Mouse (Mus musculus) myocyte (in vitro differentiated cells): ENCODE measurements around the gene Plcb2. TPM values are rescaled to one million over a fixed set of nuclear protein-coding genes. Genes with fewer than 3 reads are reported as not detected.

Experiments used
- H3K27me3 ChIP-seq: one replicate; pipeline ENCODE4 v1.6.1; 2011; ENCODE audit not compliant: control insufficient read depth, insufficient read depth, insufficient read length
- H3K36me3 ChIP-seq: one replicate; pipeline ENCODE4 v1.6.1; 2011; ENCODE audit not compliant: control insufficient read depth, insufficient read depth
- H3K4me2 ChIP-seq: one replicate; pipeline ENCODE4 v1.6.1; 2011; ENCODE audit warnings: low read depth, control low read depth
- H3K4me3 ChIP-seq: one replicate; pipeline ENCODE4 v1.5.1; 2011; ENCODE audit warnings: mild to moderate bottlenecking, control low read depth, moderate library complexity
- H3K79me2 ChIP-seq: one replicate; pipeline ENCODE4 v1.6.1; 2011; ENCODE audit not compliant: control insufficient read depth, insufficient read depth
- H3ac ChIP-seq: one replicate; pipeline ENCODE4 v1.6.1; 2011; ENCODE audit not compliant: control insufficient read depth, insufficient read length
- CEBPB ChIP-seq: IDR thresholded peaks from 2 replicates; pipeline ENCODE4 v1.6.1; 2011; ENCODE audit warnings: mild to moderate bottlenecking, moderate library complexity; ENCODE audit not compliant: poor library complexity, insufficient read depth, severe bottlenecking
- E2F4 ChIP-seq: IDR thresholded peaks from one replicate; pipeline ENCODE4 v1.6.1; 2011; ENCODE audit warnings: mild to moderate bottlenecking, control low read depth, moderate library complexity; ENCODE audit not compliant: insufficient read depth
- MAX ChIP-seq: IDR thresholded peaks from one replicate; pipeline ENCODE4 v1.6.1; 2011; ENCODE audit warnings: low read depth, mild to moderate bottlenecking, control low read depth
- MYOD1 ChIP-seq, 3 experiments: IDR thresholded peaks; one replicate each; pipeline ENCODE4 v1.6.1; 2011; ENCODE audit warnings: control low read depth in 2 of 3, low read depth in 2 of 3, mild to moderate bottlenecking in 2 of 3, moderate library complexity in 1 of 3; ENCODE audit not compliant: insufficient read length in 2 of 3, control insufficient read depth in 1 of 3
- MYOG ChIP-seq, 3 experiments: IDR thresholded peaks; one replicate each; pipeline ENCODE4 v1.6.1; 2011; ENCODE audit warnings: control low read depth in 2 of 3, low read depth in 2 of 3, mild to moderate bottlenecking in 2 of 3; ENCODE audit not compliant: insufficient read length in 2 of 3, control insufficient read depth in 1 of 3, insufficient read depth in 1 of 3
- POLR2A ChIP-seq: IDR thresholded peaks from one replicate; pipeline ENCODE4 v1.6.1; 2011; ENCODE audit warnings: low read depth, mild to moderate bottlenecking, control low read depth, moderate library complexity; ENCODE audit not compliant: insufficient read length
- POLR2AphosphoS2 ChIP-seq: IDR thresholded peaks from one replicate; pipeline ENCODE4 v1.6.1; 2011; ENCODE audit warnings: low read depth, control low read depth; ENCODE audit not compliant: insufficient read length
- REST ChIP-seq: IDR thresholded peaks from one replicate; pipeline ENCODE4 v1.6.1; 2011; ENCODE audit warnings: mild to moderate bottlenecking, control low read depth, moderate library complexity; ENCODE audit not compliant: insufficient read depth, insufficient read length
- SRF ChIP-seq: IDR thresholded peaks from one replicate; pipeline ENCODE4 v1.6.1; 2011; ENCODE audit warnings: low read depth; ENCODE audit not compliant: control insufficient read depth, insufficient read length
- TCF12 ChIP-seq: IDR thresholded peaks from one replicate; pipeline ENCODE4 v1.6.1; 2011; ENCODE audit warnings: mild to moderate bottlenecking, control low read depth; ENCODE audit not compliant: poor library complexity, insufficient read depth, severe bottlenecking
- TCF3 ChIP-seq: IDR thresholded peaks from one replicate; pipeline ENCODE4 v1.6.1; 2011; ENCODE audit warnings: low read depth, control low read depth; ENCODE audit not compliant: insufficient read length
- USF1 ChIP-seq: IDR thresholded peaks from one replicate; pipeline ENCODE4 v1.6.1; 2011; ENCODE audit warnings: low read depth, mild to moderate bottlenecking, control low read depth, moderate library complexity
- polyA plus RNA-seq: library from polyadenylated mRNA; unstranded; fragments of >200 nt; fragmentation: generic; extraction: Trizol; gene quantifications from one replicate; pipeline ENCODE4 v1.2.1, GENCODE M21; 2012; ENCODE audit warnings: missing spikeins

Gene Plcb2
- polyA plus RNA-seq, 1 experiment = not detected

GRCm38 (mm10) chr2:118659493-118659892 is 68.7 kb downstream of the Plcb2 start:
- no peak overlapping the region for H3ac ChIP-seq
- H3K79me2 ChIP-seq = no peaks in the 10 kb centered on the region
- no peak overlapping the region for H3K4me3 ChIP-seq
- no peaks in the 10 kb centered on the region for H3K27me3 ChIP-seq
- no peak for TF ChIP-seq MYOG (IDR thresholded peaks at IDR 0.05; ENCODE audit: control insufficient read depth in 1 of 3, insufficient read depth in 1 of 3, insufficient read length in 2 of 3, low read depth in 2 of 3)
- no peak for TF ChIP-seq USF1
- no peak for TF ChIP-seq TCF3
- no peak for TF ChIP-seq REST
- TF ChIP-seq SRF = no peak
- no peaks in the 10 kb centered on the region for H3K36me3 ChIP-seq
- H3K4me2 ChIP-seq = peak overlapping the region; percentile 71

- no peaks in the 10 kb centered on the region for H3K27me3 ChIP-seq
- H3K4me2 ChIP-seq = peak overlapping the region; percentile 71
- H3K79me2 ChIP-seq = no peaks in the 10 kb centered on the region
- no peak overlapping the region for H3ac ChIP-seq
- no peak overlapping the region for H3K4me3 ChIP-seq
- TF ChIP-seq CEBPB = no peak
- TF ChIP-seq TCF3 = no peak
- TF ChIP-seq POLR2AphosphoS2 = no peak
- no peak for TF ChIP-seq USF1
- no peak for TF ChIP-seq REST
- TF ChIP-seq E2F4 = no peak
- no peak for TF ChIP-seq POLR2A
- no peak for TF ChIP-seq TCF12
- no peak for TF ChIP-seq MYOG (IDR thresholded peaks at IDR 0.05; ENCODE audit: control insufficient read depth in 1 of 3, insufficient read depth in 1 of 3, insufficient read length in 2 of 3, low read depth in 2 of 3)
- no peak for TF ChIP-seq MAX
- TF ChIP-seq SRF = no peak
- TF ChIP-seq MYOD1 (IDR thresholded peaks at IDR 0.05; ENCODE audit: control insufficient read depth in 1 of 3, insufficient read length in 2 of 3, low read depth in 2 of 3) = no peak
- H3K36me3 ChIP-seq = no peaks in the 10 kb centered on the region
Observed at GRCm38 (mm10) chr2:118659077-118659476, 69.2 kb downstream of the Plcb2 start.

DNA sequence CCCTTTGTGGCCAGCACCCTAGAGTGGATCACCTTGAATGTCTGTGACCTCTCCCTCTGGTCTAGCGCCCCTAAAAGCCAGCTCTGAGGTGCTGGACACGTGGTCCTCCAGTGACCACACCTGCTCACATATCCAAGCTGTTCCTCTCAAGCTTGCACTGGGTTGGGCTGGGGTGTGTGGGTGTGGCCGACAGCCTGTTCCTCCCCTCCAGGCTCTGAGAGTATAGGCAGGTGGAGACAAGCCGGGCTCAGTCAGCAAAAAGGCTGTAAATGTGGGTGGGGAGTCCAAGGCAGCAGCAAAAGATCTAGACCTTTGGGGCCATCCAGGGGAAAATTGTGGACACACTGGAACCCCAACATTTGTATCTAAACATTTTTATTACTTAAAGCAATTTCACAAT is 69.8 kb downstream of the Plcb2 start:
- H3ac ChIP-seq = no peak overlapping the region
- H3K36me3 ChIP-seq = no peaks in the 10 kb centered on the region
- H3K79me2 ChIP-seq = no peaks in the 10 kb centered on the region
- H3K4me2 ChIP-seq = no peak overlapping the region
- no peak overlapping the region for H3K4me3 ChIP-seq
- TF ChIP-seq SRF (no peak), POLR2AphosphoS2 (no peak), MAX (no peak), MYOG (IDR thresholded peaks at IDR 0.05; ENCODE audit: control insufficient read depth in 1 of 3, insufficient read depth in 1 of 3, insufficient read length in 2 of 3, low read depth in 2 of 3) (no peak), USF1 (no peak), CEBPB (no peak), TCF3 (no peak), E2F4 (no peak), REST (no peak), MYOD1 (IDR thresholded peaks at IDR 0.05; ENCODE audit: control insufficient read depth in 1 of 3, insufficient read length in 2 of 3, low read depth in 2 of 3) (no peak), POLR2A (no peak), TCF12 (no peak)
- no peaks in the 10 kb centered on the region for H3K27me3 ChIP-seq

Other genes starting within 250 kb of the Plcb2 start
- 311 TPM for gene Srp14, start 248.7 kb downstream of the Plcb2 start, polyA plus RNA-seq
- gene Bmf, start 178.8 kb downstream of the Plcb2 start, polyA plus RNA-seq = 4.8 TPM
- gene Bub1b, start 130.2 kb downstream of the Plcb2 start, polyA plus RNA-seq = 25.6 TPM
- 0.06 TPM for gene Pak6, start 65.1 kb downstream of the Plcb2 start, polyA plus RNA-seq
- gene Ankrd63, start 24.5 kb downstream of the Plcb2 start, polyA plus RNA-seq = 0.01 TPM
- 10.5 TPM for gene Inafm2, start 17.3 kb upstream of the Plcb2 start, polyA plus RNA-seq
- 9.0 TPM for gene Ccdc9b, start 34.2 kb upstream of the Plcb2 start, polyA plus RNA-seq
- not detected for gene Phgr1, start 44.3 kb upstream of the Plcb2 start, polyA plus RNA-seq
- gene Disp2, start 51.3 kb upstream of the Plcb2 start, polyA plus RNA-seq = 0.06 TPM
- 42.2 TPM for gene Knstrn, start 85.6 kb upstream of the Plcb2 start, polyA plus RNA-seq
- gene Ivd, start 133.5 kb upstream of the Plcb2 start, polyA plus RNA-seq = 35.3 TPM
- 12.0 TPM for gene Bahd1, start 171.9 kb upstream of the Plcb2 start, polyA plus RNA-seq
- 25.4 TPM for gene Chst14, start 198.1 kb upstream of the Plcb2 start, polyA plus RNA-seq